Mouse (Mus musculus): ENCODE measurements around the gene Adh5.
"Not testable (repeated sequence)": the region's sequence is repeated elsewhere in the genome, so short reads cannot be mapped to it uniquely, and the experiment has no call there.

The Adh5 gene

DNA sequence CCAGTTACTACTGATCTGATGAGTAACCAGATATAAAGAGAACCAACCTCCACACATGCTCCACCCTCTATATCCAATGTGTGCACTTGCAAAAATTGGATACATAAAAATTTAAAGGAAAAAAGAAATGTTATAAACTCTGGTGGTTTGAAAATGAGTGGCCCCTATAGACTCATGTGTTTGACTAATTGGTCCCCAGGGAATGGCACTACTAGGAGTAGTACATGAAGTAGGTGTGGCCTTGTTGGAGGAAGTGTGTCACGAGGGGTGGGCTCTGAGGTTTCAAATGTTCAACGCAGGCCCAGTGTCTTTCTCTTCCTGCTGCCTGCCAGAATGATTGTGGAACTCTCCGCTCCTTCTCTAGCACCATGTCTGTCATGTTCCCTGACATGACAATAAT is 18.9 kb downstream of the Adh5 start:
- DNase-seq = no peak

DNA sequence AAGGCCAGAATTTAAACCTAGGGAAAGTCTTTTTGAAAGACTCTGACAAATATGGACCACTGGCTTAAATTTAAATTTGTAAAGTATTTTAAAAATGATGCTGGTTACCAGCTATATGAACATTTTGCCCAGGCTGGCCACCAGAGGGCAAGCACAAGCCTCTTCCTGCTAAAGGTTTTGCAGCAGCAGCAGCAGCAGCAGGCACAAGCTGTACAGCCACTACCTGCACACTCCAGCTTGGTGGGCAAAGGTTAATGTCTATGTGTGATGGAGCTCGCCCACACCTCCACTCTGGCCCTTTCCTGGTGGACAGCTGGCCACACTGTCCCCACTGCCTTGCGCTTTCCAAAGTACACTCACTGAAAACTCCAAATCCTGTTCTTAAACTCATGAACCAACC is 20.2 kb downstream of the Adh5 start:
- no peak for DNase-seq

GRCm38 (mm10) chr3:138463807-138464206 is 20.9 kb downstream of the Adh5 start:
- no peak for DNase-seq

- DNase-seq = no peak
These were observed 21.8 kb downstream of the Adh5 start for GRCm38 (mm10) chr3:138464573-138465147.

DNA sequence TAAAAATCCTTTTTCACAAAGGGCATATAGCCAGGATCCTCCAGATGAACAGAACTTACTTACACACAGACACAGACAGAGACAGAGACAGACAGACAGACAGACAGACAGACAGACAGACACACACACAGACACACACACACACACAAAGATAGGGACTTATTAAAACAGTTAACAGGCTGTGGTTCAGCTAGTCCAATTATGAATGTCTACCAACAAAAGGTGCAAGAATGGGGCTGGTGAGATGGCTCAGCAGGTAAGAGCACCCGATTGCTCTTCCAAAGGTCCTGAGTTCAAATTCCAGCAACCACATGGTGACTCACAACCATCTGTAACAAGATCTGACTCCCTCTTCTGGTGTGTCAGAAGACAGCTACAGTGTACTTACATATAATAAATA is 23.8 kb downstream of the Adh5 start:
- DNase-seq = not testable (repeated sequence)

- no peak for DNase-seq
These were observed 28.2 kb downstream of the Adh5 start for GRCm38 (mm10) chr3:138471066-138471465.

- no peak for DNase-seq
These were observed 36.6 kb downstream of the Adh5 start for GRCm38 (mm10) chr3:138479489-138479888.

GRCm38 (mm10) chr3:138481526-138482284 is 38.8 kb downstream of the Adh5 start:
- no peak for DNase-seq

DNA sequence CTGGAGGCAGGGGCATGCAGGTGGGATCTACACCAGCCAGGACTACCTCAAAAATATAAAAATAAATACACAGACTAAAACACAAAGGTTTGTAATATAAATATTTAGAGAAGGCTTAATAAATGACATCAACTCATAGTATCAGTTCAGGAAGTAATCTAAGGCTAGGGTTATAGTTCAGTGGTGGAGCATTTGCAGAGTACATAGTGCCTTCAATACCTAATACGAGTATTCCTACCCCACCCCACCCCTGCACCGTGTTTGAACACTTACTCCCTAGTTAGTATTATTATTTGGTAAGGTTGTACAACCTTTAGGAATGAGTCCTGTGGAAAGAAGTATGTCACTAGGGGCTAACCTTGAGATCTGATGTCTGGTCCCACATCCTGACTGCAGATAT is 40.3 kb downstream of the Adh5 start:
- no peak for DNase-seq

- DNase-seq = no peak
These were observed 45.9 kb downstream of the Adh5 start for GRCm38 (mm10) chr3:138488584-138489326.

GRCm38 (mm10) chr3:138489327-138490033 is 46.6 kb downstream of the Adh5 start, which contains the start of gene Metap1:
Gene Metap1 (minus strand): TSS chr3:138489515.
- DNase-seq = peak; percentile 95

DNA sequence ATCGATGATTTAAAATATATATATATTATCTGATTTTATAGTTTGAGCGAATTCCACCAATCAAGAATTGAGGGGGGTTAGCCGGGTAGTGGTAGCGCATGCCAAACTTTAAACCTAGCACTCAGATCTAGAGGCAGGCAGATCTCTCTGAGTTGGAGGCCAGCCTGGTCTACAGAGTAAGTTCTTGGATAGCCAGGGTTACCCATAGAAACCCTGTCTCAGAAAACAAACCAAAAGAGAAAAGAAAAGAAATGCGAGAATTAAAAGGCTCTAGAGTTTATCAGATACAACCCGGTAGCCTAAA is 47.1 kb downstream of the Adh5 start:
- DNase-seq = no peak

DNA sequence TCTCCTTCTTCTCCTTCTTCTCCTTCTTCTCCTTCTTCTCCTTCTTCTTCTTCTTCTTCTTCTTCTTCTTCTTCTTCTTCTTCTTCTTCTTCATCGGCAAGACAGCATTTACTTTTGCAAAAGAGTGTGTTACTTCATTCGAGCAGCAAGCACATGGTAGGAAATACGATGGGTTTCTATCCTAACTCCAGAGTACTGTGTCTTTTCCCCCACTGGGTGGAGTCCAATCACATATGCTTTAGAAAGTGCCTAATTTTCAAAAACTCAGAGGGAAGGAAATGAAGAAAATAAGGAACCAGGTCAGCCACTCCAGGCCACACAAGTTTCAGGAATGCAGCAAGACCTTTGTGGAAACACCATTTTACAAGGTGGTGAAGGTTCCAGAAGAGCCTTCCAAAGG is 50.8 kb downstream of the Adh5 start:
- no peak for DNase-seq

DNA sequence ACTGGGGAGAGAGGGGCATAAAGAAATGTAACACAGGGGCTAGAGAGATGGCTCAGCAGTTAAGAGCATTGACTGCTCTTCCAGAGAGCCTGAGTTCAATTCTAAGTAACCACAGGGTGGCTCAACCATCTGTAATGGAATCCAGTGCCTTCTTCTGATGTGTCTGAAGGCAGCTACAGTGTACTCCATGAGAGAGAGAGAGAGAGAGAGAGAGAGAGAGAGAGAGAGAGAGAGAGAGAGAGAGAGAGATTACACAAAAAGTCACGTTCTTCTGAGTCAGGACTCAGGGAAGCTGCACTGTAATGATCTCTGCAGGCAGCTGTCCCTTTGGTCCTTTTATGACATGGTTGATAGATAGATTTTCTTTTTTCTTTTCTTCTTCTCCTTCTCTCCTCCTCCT is 51.7 kb downstream of the Adh5 start:
- no peak for DNase-seq

GRCm38 (mm10) chr3:138495166-138496145 is 52.6 kb downstream of the Adh5 start:
- no peak for DNase-seq

- DNase-seq = no peak
These were observed 55.8 kb downstream of the Adh5 start for GRCm38 (mm10) chr3:138498731-138499130.

- no peak for DNase-seq
These were observed 57.2 kb downstream of the Adh5 start for GRCm38 (mm10) chr3:138499854-138500740.

- no peak for DNase-seq
These were observed 60.9 kb downstream of the Adh5 start for GRCm38 (mm10) chr3:138503754-138504153.

Data from cerebellum, adult 8-10 months (tissue).